Mouse (Mus musculus): ENCODE measurements at regions not wholly inside any gene's neighbourhood (a gene's known extent, or its start where the extent isn't known, plus 50 kb on each side); places are given as distances from the start of the nearest gene placed in this dataset.

DNA sequence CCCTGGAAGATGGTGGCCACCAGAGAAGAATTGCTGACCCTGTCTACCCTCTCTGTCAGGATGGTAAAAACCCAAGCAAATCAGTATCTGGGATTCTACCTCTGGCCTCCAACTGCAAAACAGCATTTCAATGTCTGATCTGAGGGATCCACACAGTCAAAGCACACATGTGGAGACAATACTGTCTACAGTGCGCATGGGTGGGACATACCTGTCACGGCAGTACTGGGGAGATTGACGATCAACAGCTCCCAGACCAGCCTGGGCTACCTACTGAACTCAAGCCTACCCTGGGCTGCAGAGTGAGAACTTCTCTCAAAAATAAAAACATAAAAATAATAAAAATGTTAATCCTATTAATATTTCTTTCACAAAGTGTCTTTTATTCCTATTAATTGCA lies 66.7 kb upstream of the Smyd2 start:
- no peak for TF ChIP-seq CTCF (IDR thresholded peaks at IDR 0.05; ENCODE audit: low read depth)
- no peak for TF ChIP-seq EP300 (IDR thresholded peaks at IDR 0.05; ENCODE audit: low read depth)

Measured in liver, embryonic 14.5 days (tissue).